Mouse (Mus musculus): ENCODE data around the gene Tmbim6.
"Not testable (repeated sequence)": the region's sequence is repeated elsewhere in the genome, so short reads cannot be mapped to it uniquely, and the experiment has no call there.

- not testable (repeated sequence) for TF ChIP-seq ZC3H11A (IDR thresholded peaks at IDR 0.05; ENCODE audit: borderline replicate concordance, low read depth, low read length); HCFC1 (IDR thresholded peaks at IDR 0.05; ENCODE audit: borderline replicate concordance, insufficient read depth, low read length); CHD2 (IDR thresholded peaks at IDR 0.05; ENCODE audit: low read depth, low read length); MAFK (IDR thresholded peaks at IDR 0.05; ENCODE audit: insufficient read depth, low read depth, low read length)
Measured at GRCm38 (mm10) chr15:99386110-99386509, 6.6 kb upstream of the Tmbim6 start.

All from ES-E14 (cell line).